Mouse (Mus musculus): ENCODE results near the gene Cdc25a. TPM values are rescaled to one million over a fixed set of nuclear protein-coding genes. Genes with fewer than 3 reads are reported as not detected.

The Cdc25a gene
- polyA plus RNA-seq, 1 experiment from 2014 or later, result 12.4 TPM

DNA sequence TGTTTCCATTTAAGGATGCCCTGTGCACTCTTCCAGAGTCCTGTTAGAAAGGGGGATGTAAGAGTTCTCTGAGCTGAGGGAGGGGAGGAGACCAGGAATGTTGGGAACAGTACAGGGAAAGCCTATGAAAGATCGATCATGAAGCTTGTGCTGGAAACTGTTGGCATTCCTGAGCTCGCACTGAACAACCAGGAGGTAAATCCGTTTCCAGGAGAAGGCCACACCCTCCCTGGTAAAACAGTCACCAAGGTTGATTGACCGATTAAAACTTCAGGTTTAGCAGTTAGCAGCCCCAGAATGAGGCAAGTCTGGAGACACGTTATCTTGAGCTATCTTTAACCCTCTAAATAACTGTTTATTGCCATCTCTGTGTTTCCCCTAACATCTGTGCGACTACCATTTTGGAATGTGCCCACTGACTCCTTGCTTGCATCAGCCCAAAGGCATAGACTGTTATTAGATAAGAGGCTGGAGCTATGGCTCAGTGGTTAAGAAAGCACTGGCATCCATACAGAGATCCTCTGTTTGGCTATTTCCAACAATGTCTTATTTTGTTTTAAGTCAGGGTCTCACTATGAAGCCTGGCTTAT, 4.3 kb upstream of the Cdc25a start:
- Histone ChIP-seq H3K9me3 (no peaks in the 10 kb centered on the region), H3K4me1 (peaks cover 2% of the 10 kb centered on the region; the same call in 1 of the 2 replicates), H3K9ac (no peak overlapping the region), H3K36me3 (replicated peaks) (no peaks in the 10 kb centered on the region), H3K27ac (no peak overlapping the region), H3K4me3 (no peak overlapping the region), H3K4me2 (no peak overlapping the region), H3K27me3 (replicated peaks) (no peaks in the 10 kb centered on the region)
- ATAC-seq (replicated peaks), result no peak
- WGBS, result 44% methylated on average over 6 of the region's 6 CpGs

DNA sequence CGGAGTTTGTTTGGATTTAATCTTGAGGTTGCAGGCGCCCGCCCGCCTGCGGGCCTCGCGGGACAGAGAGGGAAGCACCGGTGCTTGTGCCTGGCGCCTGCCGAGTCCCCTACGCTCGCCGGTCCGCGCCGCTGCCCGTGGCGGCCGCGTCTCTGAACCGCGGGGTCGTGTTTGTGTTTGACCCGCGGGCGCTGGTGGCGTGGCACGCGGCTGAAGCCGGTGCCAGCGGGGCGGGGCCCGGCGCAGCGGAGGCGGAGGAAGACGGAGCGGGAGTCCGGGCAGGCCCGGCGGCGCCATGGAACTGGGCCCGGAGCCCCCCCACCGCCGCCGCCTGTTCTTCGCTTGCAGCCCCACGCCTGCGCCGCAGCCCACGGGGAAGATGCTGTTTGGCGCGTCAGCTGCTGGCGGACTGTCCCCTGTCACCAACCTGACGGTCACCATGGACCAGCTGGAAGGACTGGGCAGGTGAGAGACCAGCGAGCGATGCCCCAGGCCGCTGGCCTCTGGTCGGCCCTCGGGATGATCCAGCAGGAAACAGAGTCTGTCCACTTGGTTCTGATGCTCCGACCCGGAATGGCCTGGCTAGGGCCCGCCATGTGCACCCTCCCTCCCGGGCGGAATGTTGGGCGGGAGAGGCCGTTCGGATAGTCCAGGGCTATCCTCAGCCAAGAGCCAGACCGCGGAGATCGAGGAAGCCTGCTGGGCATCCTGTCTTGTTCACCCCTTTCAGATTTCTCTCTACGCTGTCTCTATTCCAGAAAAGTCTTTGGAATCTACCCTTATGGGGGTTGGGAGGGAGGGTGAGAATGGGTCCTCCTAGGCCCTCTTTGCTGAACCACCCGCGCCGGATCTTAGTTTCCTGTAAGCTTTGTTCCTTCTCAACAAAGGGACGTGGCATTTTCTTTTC, 569 bp downstream of the Cdc25a start:
- H3K36me3 ChIP-seq (replicated peaks), result peaks cover 8% of the 10 kb centered on the region; the same call in 1 of the 2 replicates
- peak overlapping the region; percentile 94 for H3K4me3 ChIP-seq
- no peaks in the 10 kb centered on the region for H3K9me3 ChIP-seq
- WGBS, result under 1% methylated on average over 75 of the region's 76 CpGs
- peaks cover 18% of the 10 kb centered on the region for H3K4me1 ChIP-seq
- peak; percentile 74 for ATAC-seq (replicated peaks)
- H3K4me2 ChIP-seq, result peak overlapping the region; percentile 68
- H3K27ac ChIP-seq, result peak overlapping the region; percentile 78
- H3K9ac ChIP-seq, result peak overlapping the region; percentile 61
- no peaks in the 10 kb centered on the region for H3K27me3 ChIP-seq (replicated peaks)

DNA sequence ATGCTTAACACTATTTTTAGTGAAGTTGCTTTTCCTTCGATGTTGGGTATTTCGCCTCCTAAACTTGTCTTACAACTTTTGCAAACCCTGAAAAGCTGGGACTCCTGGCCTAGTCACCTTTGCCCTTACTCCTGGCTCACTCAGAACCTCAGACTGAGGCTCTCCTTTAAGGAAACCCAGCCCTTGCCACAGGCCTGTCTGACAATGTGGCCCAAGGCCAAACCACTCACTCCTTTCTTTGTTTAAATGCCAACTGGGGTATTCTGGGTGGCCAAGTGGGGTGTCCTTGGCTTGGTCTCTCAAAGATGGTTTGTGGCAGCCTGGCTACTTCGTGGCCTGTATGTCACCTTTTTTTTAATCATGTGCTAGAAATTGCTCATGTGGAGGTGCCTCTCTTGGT, 1.4 kb downstream of the Cdc25a start:
- peak overlapping the region; percentile 61; the same call in 1 of the 2 replicates for H3K9ac ChIP-seq
- 9% methylated on average over 3 of the region's 3 CpGs for whole genome bisulfite sequencing
- no peaks in the 10 kb centered on the region for H3K9me3 ChIP-seq
- ATAC-seq (replicated peaks), result no peak
- peak overlapping the region; percentile 68 for H3K4me2 ChIP-seq
- no peaks in the 10 kb centered on the region for H3K27me3 ChIP-seq (replicated peaks)
- H3K4me3 ChIP-seq, result peak overlapping the region; percentile 94
- H3K27ac ChIP-seq, result no peak overlapping the region
- H3K36me3 ChIP-seq (replicated peaks), result peaks cover 13% of the 10 kb centered on the region; the same call in 1 of the 2 replicates
- H3K4me1 ChIP-seq, result peaks cover 18% of the 10 kb centered on the region

DNA sequence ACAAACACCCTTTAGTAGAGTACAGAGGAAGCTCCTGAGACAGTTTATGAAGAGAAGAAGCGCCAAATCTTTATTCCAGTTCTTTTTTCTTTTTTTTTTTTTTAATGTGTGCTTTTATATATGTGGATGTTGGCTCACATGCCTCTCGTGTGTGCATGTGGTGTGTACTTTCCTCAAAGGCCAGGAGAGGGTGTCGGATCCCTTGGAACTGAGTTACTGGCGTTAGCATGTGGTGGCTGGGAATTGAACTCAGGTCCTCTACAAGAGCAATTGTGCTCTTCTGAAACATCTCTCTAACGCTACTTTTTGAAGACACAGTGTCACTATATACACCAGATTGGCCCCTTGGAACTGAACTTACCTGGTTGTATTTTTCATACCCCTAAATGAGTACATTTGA, 2.3 kb downstream of the Cdc25a start:
- no peak for ATAC-seq (replicated peaks)
- no peak overlapping the region for H3K27ac ChIP-seq
- no peaks in the 10 kb centered on the region for H3K9me3 ChIP-seq
- peak overlapping the region; percentile 68 for H3K4me2 ChIP-seq
- no peaks in the 10 kb centered on the region for H3K27me3 ChIP-seq (replicated peaks)
- H3K4me3 ChIP-seq, result no peak overlapping the region
- H3K36me3 ChIP-seq (replicated peaks), result peaks cover 13% of the 10 kb centered on the region; the same call in 1 of the 2 replicates
- no peak overlapping the region for H3K9ac ChIP-seq
- H3K4me1 ChIP-seq, result peaks cover 18% of the 10 kb centered on the region
- 77% methylated on average over 5 of the region's 5 CpGs for WGBS

- Histone ChIP-seq H3K4me2 (no peak overlapping the region), H3K27me3 (replicated peaks) (no peaks in the 10 kb centered on the region), H3K36me3 (replicated peaks) (peaks cover 22% of the 10 kb centered on the region; the same call in 1 of the 2 replicates)
Observed at GRCm38 (mm10) chr9:109879305-109879704, 3.9 kb downstream of the Cdc25a start.

GRCm38 (mm10) chr9:109886259-109886658, 10.9 kb downstream of the Cdc25a start:
- Histone ChIP-seq H3K27ac (no peak overlapping the region), H3K4me1 (no peaks in the 10 kb centered on the region), H3K9ac (no peak overlapping the region), H3K4me3 (no peak overlapping the region), H3K27me3 (replicated peaks) (no peaks in the 10 kb centered on the region), H3K36me3 (replicated peaks) (peaks cover 61% of the 10 kb centered on the region), H3K9me3 (no peaks in the 10 kb centered on the region), H3K4me2 (no peak overlapping the region)
- ATAC-seq (replicated peaks), result no peak
- WGBS, result 90% methylated on average over 4 of the region's 4 CpGs

More at GRCm38 (mm10) chr9:109879305-109879704, 3.9 kb downstream of the Cdc25a start:
- H3K4me1 ChIP-seq, result peaks cover 18% of the 10 kb centered on the region
- no peaks in the 10 kb centered on the region for H3K9me3 ChIP-seq
- no peak overlapping the region for H3K9ac ChIP-seq
- no peak overlapping the region for H3K27ac ChIP-seq
- no peak overlapping the region for H3K4me3 ChIP-seq
- no peak for ATAC-seq (replicated peaks)
- 98% methylated on average over 1 of the region's 1 CpGs for WGBS

DNA sequence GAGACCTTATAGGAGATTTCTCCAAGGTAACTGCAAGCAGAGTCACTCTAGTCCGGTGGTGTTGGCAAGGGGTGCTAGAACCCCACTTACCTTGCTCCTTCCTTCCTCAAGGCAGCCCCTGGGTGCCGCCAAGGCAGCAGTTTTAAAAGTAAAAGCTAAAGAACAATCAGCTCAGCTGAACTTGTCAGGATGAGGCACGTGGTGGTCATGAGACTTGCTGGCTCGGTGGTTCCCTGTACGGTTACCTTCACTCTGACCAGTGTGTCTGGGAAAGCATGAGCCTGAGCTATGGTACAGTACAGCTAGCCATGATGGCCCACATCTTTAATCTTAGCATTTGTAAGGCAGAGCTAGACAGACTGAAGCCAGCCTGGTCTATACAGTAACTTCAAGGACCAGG, 11.9 kb downstream of the Cdc25a start:
- Histone ChIP-seq H3K27ac (no peak overlapping the region), H3K36me3 (replicated peaks) (peaks cover 63% of the 10 kb centered on the region), H3K27me3 (replicated peaks) (no peaks in the 10 kb centered on the region), H3K4me1 (no peaks in the 10 kb centered on the region), H3K9ac (no peak overlapping the region), H3K4me2 (no peak overlapping the region), H3K4me3 (no peak overlapping the region), H3K9me3 (no peaks in the 10 kb centered on the region)
- no peak for ATAC-seq (replicated peaks)
- WGBS, result 92% methylated on average over 5 of the region's 5 CpGs

- no peaks in the 10 kb centered on the region for H3K9me3 ChIP-seq
- H3K36me3 ChIP-seq (replicated peaks), result peaks cover 37% of the 10 kb centered on the region
- H3K4me2 ChIP-seq, result no peak overlapping the region
- ATAC-seq (replicated peaks), result no peak
- H3K4me1 ChIP-seq, result peaks cover 5% of the 10 kb centered on the region
- H3K27me3 ChIP-seq (replicated peaks), result no peaks in the 10 kb centered on the region
- WGBS, result 94% methylated on average over 8 of the region's 8 CpGs
- H3K9ac ChIP-seq, result no peak overlapping the region
- no peak overlapping the region for H3K4me3 ChIP-seq
- no peak overlapping the region for H3K27ac ChIP-seq
Observed at GRCm38 (mm10) chr9:109891501-109891900, 16.1 kb downstream of the Cdc25a start.

GRCm38 (mm10) chr9:109892651-109893250, 17.4 kb downstream of the Cdc25a start:
- 72% methylated on average over 5 of the region's 5 CpGs for WGBS
- no peak for ATAC-seq (replicated peaks)
- Histone ChIP-seq H3K36me3 (replicated peaks) (peaks cover 29% of the 10 kb centered on the region), H3K27ac (no peak overlapping the region), H3K4me1 (peaks cover 5% of the 10 kb centered on the region), H3K4me3 (no peak overlapping the region), H3K4me2 (no peak overlapping the region), H3K9ac (no peak overlapping the region), H3K9me3 (no peaks in the 10 kb centered on the region), H3K27me3 (replicated peaks) (no peaks in the 10 kb centered on the region)

DNA sequence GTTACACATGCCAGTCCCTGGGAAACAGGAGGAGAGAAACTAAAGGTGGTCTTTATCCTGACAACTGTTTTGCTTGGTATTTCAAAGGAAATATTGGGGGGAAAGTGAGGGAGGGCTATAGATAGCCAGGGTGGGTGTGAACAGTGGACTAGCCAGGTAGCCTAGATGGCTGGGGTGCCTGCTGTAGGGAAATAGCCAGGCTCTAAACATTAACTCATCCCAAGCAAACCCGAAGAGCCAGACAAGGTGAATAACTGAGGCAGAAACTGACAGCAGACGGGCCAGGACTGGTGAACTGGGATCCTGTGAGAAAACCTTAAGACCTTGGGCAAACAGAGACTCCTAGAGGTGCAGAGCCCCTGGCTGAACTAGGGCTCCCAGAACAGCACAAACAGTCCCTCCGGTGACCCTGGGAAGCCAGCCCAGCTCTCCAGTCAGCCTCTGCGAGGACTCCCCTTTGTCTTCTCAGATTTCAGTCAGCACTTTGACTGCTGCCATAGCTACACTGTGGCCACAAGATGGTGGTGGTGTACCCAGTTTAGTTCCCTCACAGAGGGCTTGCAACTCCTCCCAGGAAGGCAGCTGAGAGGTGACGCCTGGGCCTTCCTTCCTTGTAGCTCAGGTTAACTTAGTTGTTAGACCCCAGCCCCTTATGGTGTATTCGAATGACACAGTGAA, 19.2 kb downstream of the Cdc25a start:
- Histone ChIP-seq H3K36me3 (replicated peaks) (peaks cover 20% of the 10 kb centered on the region; the same call in 1 of the 2 replicates), H3K9ac (no peak overlapping the region), H3K4me1 (peaks cover 5% of the 10 kb centered on the region), H3K4me3 (no peak overlapping the region), H3K4me2 (no peak overlapping the region), H3K27ac (peak overlapping the region; percentile 71), H3K27me3 (replicated peaks) (no peaks in the 10 kb centered on the region), H3K9me3 (no peaks in the 10 kb centered on the region)
- ATAC-seq (replicated peaks), result peak; percentile 88
- 39% methylated on average over 6 of the region's 6 CpGs for WGBS

DNA sequence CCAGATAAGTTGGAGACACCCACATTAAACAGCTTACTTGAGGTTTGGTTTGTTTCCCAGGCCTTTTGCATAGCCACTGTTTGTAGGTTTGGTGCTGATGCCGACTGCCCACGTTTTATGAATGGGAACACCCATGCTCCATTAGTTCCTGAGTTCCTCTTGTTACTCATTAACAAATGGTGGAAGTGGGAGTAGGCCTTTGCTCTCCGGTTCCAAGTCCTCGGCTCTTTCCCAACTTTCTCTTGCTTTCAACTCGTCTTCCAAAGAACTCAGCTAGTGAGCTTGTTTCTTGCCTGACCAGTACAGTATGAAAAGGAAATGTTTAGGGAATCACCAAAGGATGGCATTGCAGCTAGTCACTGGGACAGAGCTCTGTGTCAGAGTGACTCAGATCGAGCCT, 20.2 kb downstream of the Cdc25a start:
- H3K9ac ChIP-seq, result no peak overlapping the region
- 88% methylated on average over 6 of the region's 6 CpGs for WGBS
- peaks cover 5% of the 10 kb centered on the region for H3K4me1 ChIP-seq

More for the DNA sequence above, 20.2 kb downstream of the Cdc25a start:
- H3K27me3 ChIP-seq (replicated peaks), result no peaks in the 10 kb centered on the region
- no peak overlapping the region for H3K4me2 ChIP-seq
- H3K4me3 ChIP-seq, result no peak overlapping the region
- H3K27ac ChIP-seq, result no peak overlapping the region
- no peak for ATAC-seq (replicated peaks)
- H3K9me3 ChIP-seq, result no peaks in the 10 kb centered on the region
- H3K36me3 ChIP-seq (replicated peaks), result peaks cover 9% of the 10 kb centered on the region; the same call in 1 of the 2 replicates
